Mouse (Mus musculus): ENCODE measurements around the gene Gm21776. TPM values are rescaled to one million over a fixed set of nuclear protein-coding genes. Genes with fewer than 3 reads are reported as not detected.
"Not testable (repeated sequence)": the region's sequence is repeated elsewhere in the genome, so short reads cannot be mapped to it uniquely, and the experiment has no call there.

Gm21776 gene
- not detected for polyA plus RNA-seq (2017; shearing (Covaris generic))

- ATAC-seq: not testable (repeated sequence)
These were observed at the start of gene Gm21776 for GRCm38 (mm10) chrY:76378362-76378761. Gm21776 (plus strand) TSS chrY:76378662.

All from inflammation-experienced regulatory T-cells, adult 6 months (primary cell).